Mouse (Mus musculus) small intestine, adult 2 months (tissue): ENCODE results near the gene Foxm1.

Experiments used
- CTCF ChIP-seq: fragments of 200-500 bp; IDR thresholded peaks from 2 replicates; pipeline ENCODE4 v1.5.1; 2012; ENCODE audit warnings: low read depth, mild to moderate bottlenecking, control low read depth, inconsistent platforms, low read length, moderate library complexity, mixed read lengths; ENCODE audit not compliant: insufficient replicate concordance, insufficient read length; ENCODE audit errors: extremely low read depth
- POLR2A ChIP-seq: fragments of 200-500 bp; IDR thresholded peaks from 2 replicates; pipeline ENCODE4 v1.6.1; 2012; ENCODE audit warnings: low read depth, mild to moderate bottlenecking, control low read depth, inconsistent platforms, low read length, moderate library complexity

- TF ChIP-seq POLR2A (no peak), CTCF (peak; percentile 63; the same call in 1 of the 2 replicates)
Observed at GRCm38 (mm10) chr6:128334397-128335124, 28.2 kb upstream of the Foxm1 start.
